34 mouse cellular contexts compared by ENCODE assay signal in genomic region chrX:147538377-147538776, GRCm38 (mm10). TPM values are rescaled to one million over a fixed set of nuclear protein-coding genes. Genes with fewer than 3 reads are reported as not detected.
"Had no signal": no experiment of that assay in that cellular context is flagged by ENCODE, and none has a peak within 500 bp of the region (broad histone marks: within the 10 kb centered on the region; RNA-seq: fewer than 3 reads in every experiment).

No protein-coding gene starts in this region.

- H3K4me3 ChIP-seq: heart, embryonic 12.5 days; heart, embryonic 13.5 days; heart, embryonic 15.5 days; hindbrain, embryonic 10.5 days; hindbrain, embryonic 12.5 days; hindbrain, embryonic 13.5 days; hindbrain, embryonic 15.5 days; intestine, embryonic 15.5 days; kidney, embryonic 15.5 days; layer of hippocampus, adult 2 months; left cerebral cortex, adult 2 months had no signal

- H3K36me3 ChIP-seq: heart, embryonic 12.5 days; heart, embryonic 13.5 days; heart, embryonic 15.5 days; hindbrain, embryonic 10.5 days; hindbrain, embryonic 12.5 days; hindbrain, embryonic 13.5 days; hindbrain, embryonic 15.5 days; intestine, embryonic 15.5 days; kidney, embryonic 15.5 days had no signal

- H3K4me2 ChIP-seq: heart, embryonic 11.5 days; heart, embryonic 12.5 days; heart, embryonic 13.5 days; heart, embryonic 15.5 days; hindbrain, embryonic 12.5 days; hindbrain, embryonic 13.5 days; hindbrain, embryonic 14.5 days; hindbrain, embryonic 15.5 days; intestine, embryonic 15.5 days; kidney, embryonic 15.5 days had no signal

- ATAC-seq: hindbrain, embryonic 16.5 days; hindbrain, postnatal 0 days; inflammation-experienced regulatory T-cells, adult 6 months; intestine, embryonic 15.5 days; intestine, embryonic 16.5 days; intestine, postnatal 0 days had no signal

- DNase-seq: heart, postnatal 10 days; heart, postnatal 14 days; heart, postnatal 36 days; heart, postnatal 4 days; kidney, adult 11 months; kidney, adult 18-20 months; kidney, adult 2 months; kidney, adult 8-10 months; kidney, adult 9 months; kidney, postnatal 10 days; kidney, postnatal 14 days; kidney, postnatal 25 days; kidney, postnatal 36 days; kidney, postnatal 4 days; layer of hippocampus, adult 9-11 months; layer of hippocampus, postnatal 36 days had no signal

- H3K27me3 ChIP-seq: heart, embryonic 12.5 days; heart, embryonic 13.5 days; heart, embryonic 15.5 days; hindbrain, embryonic 12.5 days; hindbrain, embryonic 13.5 days; hindbrain, embryonic 15.5 days; intestine, embryonic 15.5 days; kidney, embryonic 15.5 days had no signal

RNA-seq across cellular contexts. Expression of gene Lrch2, which starts 15.5 kb away (rescaled TPM):
- polyA plus RNA-seq: inflammation-experienced regulatory T-cells, adult 6 months had no signal
